Mouse (Mus musculus) retina, adult 2 months (tissue): ENCODE data around the gene Map3k4.

Experiments
- DNase-seq: peaks from one replicate; pipeline ENCODE4 v3.0.0-alpha.2; 2012; ENCODE audit warnings: low read depth, low spot score

Map3k4 gene

GRCm38 (mm10) chr17:12271805-12272204 lies 46.8 kb downstream of the Map3k4 start:
- DNase-seq, result no peak

GRCm38 (mm10) chr17:12268538-12268937 lies 50.1 kb downstream of the Map3k4 start:
- DNase-seq, result no peak

GRCm38 (mm10) chr17:12268091-12268490 lies 50.5 kb downstream of the Map3k4 start:
- no peak for DNase-seq

- DNase-seq, result no peak
Observed at GRCm38 (mm10) chr17:12265969-12266925, 52.3 kb downstream of the Map3k4 start.

GRCm38 (mm10) chr17:12264293-12264692 lies 54.3 kb downstream of the Map3k4 start:
- no peak for DNase-seq

- DNase-seq, result no peak
Observed at GRCm38 (mm10) chr17:12263787-12264186, 54.8 kb downstream of the Map3k4 start.

- DNase-seq, result no peak
Observed at GRCm38 (mm10) chr17:12262851-12263250, 55.7 kb downstream of the Map3k4 start.

GRCm38 (mm10) chr17:12261887-12262286 lies 56.7 kb downstream of the Map3k4 start:
- no peak for DNase-seq

GRCm38 (mm10) chr17:12261376-12261775 lies 57.2 kb downstream of the Map3k4 start:
- DNase-seq, result no peak

- no peak for DNase-seq
Observed at GRCm38 (mm10) chr17:12259957-12260356, 58.6 kb downstream of the Map3k4 start.

GRCm38 (mm10) chr17:12258517-12258916 lies 60.1 kb downstream of the Map3k4 start:
- no peak for DNase-seq

- no peak for DNase-seq
Observed at GRCm38 (mm10) chr17:12256142-12256541, 62.5 kb downstream of the Map3k4 start.

- DNase-seq, result no peak
Observed at GRCm38 (mm10) chr17:12250581-12250980, 68.0 kb downstream of the Map3k4 start.

GRCm38 (mm10) chr17:12249783-12250504 lies 68.7 kb downstream of the Map3k4 start:
- no peak for DNase-seq

GRCm38 (mm10) chr17:12240701-12241100 lies 77.9 kb downstream of the Map3k4 start:
- no peak for DNase-seq

- no peak for DNase-seq
Observed at GRCm38 (mm10) chr17:12232724-12233123, 85.9 kb downstream of the Map3k4 start.

GRCm38 (mm10) chr17:12231087-12231486 lies 87.5 kb downstream of the Map3k4 start:
- DNase-seq, result no peak

- DNase-seq, result no peak
Observed at GRCm38 (mm10) chr17:12230167-12230566, 88.4 kb downstream of the Map3k4 start.

- no peak for DNase-seq
Observed at GRCm38 (mm10) chr17:12229756-12230155, 88.8 kb downstream of the Map3k4 start.

- DNase-seq, result no peak
Observed at GRCm38 (mm10) chr17:12228471-12228870, 90.1 kb downstream of the Map3k4 start.

- no peak for DNase-seq
Observed at GRCm38 (mm10) chr17:12228001-12228400, 90.6 kb downstream of the Map3k4 start.

- no peak for DNase-seq
Observed at GRCm38 (mm10) chr17:12226551-12226950, 92.0 kb downstream of the Map3k4 start.

GRCm38 (mm10) chr17:12225227-12225626 lies 93.4 kb downstream of the Map3k4 start:
- DNase-seq, result no peak
